In genomic region chr13:52331068-52331467, GRCm38 (mm10) we compare ENCODE assay signal across 12 mouse cellular contexts.
A peak's percentile ranks its signal among the peaks of the same experiment; 100 is the strongest.
DNase-seq lines count a peak whose midpoint lies in the region; ATAC-seq lines count a peak whose summit lies in the region.
"Had no signal": no experiment of that assay in that cellular context is flagged by ENCODE, and none has a peak within 500 bp of the region (broad histone marks: within the 10 kb centered on the region; RNA-seq: fewer than 3 reads in every experiment).

No protein-coding gene starts in this region.

- no peaks in the 10 kb centered on the region for H3K27me3 ChIP-seq in limb, embryonic 10.5 days (ENCODE audit: low read depth, poor library complexity, severe bottlenecking)
- no peaks in the 10 kb centered on the region for H3K27me3 ChIP-seq in kidney, embryonic 14.5 days (ENCODE audit: control insufficient read depth, insufficient read depth, low read length)
- H3K27me3 ChIP-seq: heart, embryonic 13.5 days; liver, embryonic 13.5 days; midbrain, embryonic 15.5 days had no signal

- H3K36me3 ChIP-seq in limb, embryonic 10.5 days = no peaks in the 10 kb centered on the region
- no peaks in the 10 kb centered on the region for H3K36me3 ChIP-seq in kidney, embryonic 14.5 days (ENCODE audit: control insufficient read depth, insufficient read depth, low read length)
- H3K36me3 ChIP-seq: heart, embryonic 13.5 days; liver, embryonic 13.5 days; midbrain, embryonic 15.5 days had no signal

- H3K9me3 ChIP-seq in limb, embryonic 10.5 days (replicated peaks) = no peaks in the 10 kb centered on the region
- no peaks in the 10 kb centered on the region for H3K9me3 ChIP-seq in kidney, embryonic 14.5 days (ENCODE audit: control insufficient read depth, low read length)
- H3K9me3 ChIP-seq: heart, embryonic 13.5 days; liver, embryonic 13.5 days; midbrain, embryonic 15.5 days had no signal

- no peaks in the 10 kb centered on the region for H3K4me1 ChIP-seq in limb, embryonic 10.5 days
- H3K4me1 ChIP-seq in kidney, embryonic 14.5 days (ENCODE audit: control insufficient read depth, insufficient read depth, low read length) = no peaks in the 10 kb centered on the region
- H3K4me1 ChIP-seq: heart, embryonic 13.5 days; liver, embryonic 13.5 days; midbrain, embryonic 15.5 days had no signal

- WGBS in limb, embryonic 10.5 days = 89% methylated on average over 5 of the region's 5 CpGs
- 92% methylated on average over 5 of the region's 5 CpGs for WGBS in kidney, embryonic 14.5 days

- H3K27ac ChIP-seq in limb, embryonic 10.5 days = no peak overlapping the region
- no peak overlapping the region for H3K27ac ChIP-seq in kidney, embryonic 14.5 days (ENCODE audit: low read depth, low read length)
- H3K27ac ChIP-seq: heart, embryonic 13.5 days; liver, embryonic 13.5 days; midbrain, embryonic 15.5 days had no signal

- H3K4me2 ChIP-seq in kidney, embryonic 14.5 days (replicated peaks; ENCODE audit: low read depth, low read length) = no peak overlapping the region
- H3K4me2 ChIP-seq: heart, embryonic 13.5 days; liver, embryonic 13.5 days; midbrain, embryonic 15.5 days had no signal

- H3K4me3 ChIP-seq in limb, embryonic 10.5 days = no peak overlapping the region
- no peak overlapping the region for H3K4me3 ChIP-seq in kidney, embryonic 14.5 days (ENCODE audit: low read length)
- H3K4me3 ChIP-seq: heart, embryonic 13.5 days; liver, embryonic 13.5 days; midbrain, embryonic 15.5 days had no signal

- no peak for ATAC-seq in kidney, embryonic 14.5 days (ENCODE audit: low FRiP score, low TSS enrichment)
- ATAC-seq: midbrain, embryonic 15.5 days had no signal

- H3K9ac ChIP-seq in kidney, embryonic 14.5 days (ENCODE audit: low read depth, low read length) = no peak overlapping the region
- H3K9ac ChIP-seq: heart, embryonic 13.5 days; liver, embryonic 13.5 days; midbrain, embryonic 15.5 days had no signal

- DNase-seq in 416B (ENCODE audit: low read depth) (peak; percentile 3), adipocyte (ENCODE audit: low spot score) (no peak)
- peak; percentile 16 to 30 for DNase-seq in CD8-positive naive resting alpha-beta T cell, adult 2 months (ENCODE audit: low read depth in 2 of 2, low spot score in 2 of 2)
- DNase-seq in frontal cortex, postnatal 36 days (ENCODE audit: low spot score in 2 of 2) = peak; percentile 63 to 68
- peak; percentile 1 for DNase-seq in limb, embryonic 10.5 days (ENCODE audit: low spot score)
- no peak for DNase-seq in adrenal gland, postnatal 10 days
- DNase-seq: kidney, adult 2 months; liver, embryonic 13.5 days; retina, postnatal 1 day had no signal

Comparison
In these comparisons a context has a peak if more than half of its experiments do, and no peak if none do; other contexts are left out.
1. DNase-seq: peak in 416B (single experiment), CD8-positive naive resting alpha-beta T cell, adult 2 months (2 of 2), frontal cortex, postnatal 36 days (2 of 2) and limb, embryonic 10.5 days (single experiment); none in adrenal gland, postnatal 10 days (single experiment) and adipocyte (single experiment).